Mouse (Mus musculus) right cerebral cortex, postnatal 25 days (tissue): ENCODE measurements around the gene Gbp2b.
A peak's percentile ranks its signal among the peaks of the same experiment; 100 is the strongest.
"Not testable (repeated sequence)": the region's sequence is repeated elsewhere in the genome, so short reads cannot be mapped to it uniquely, and the experiment has no call there.

Source experiments
- DNase-seq: peaks from one replicate; pipeline ENCODE4 v3.0.0; 2022

Gbp2b gene

GRCm38 (mm10) chr3:142620956-142621562 is 26.4 kb downstream of the Gbp2b start:
- DNase-seq, result no peak

- DNase-seq, result no peak
Measured at GRCm38 (mm10) chr3:142630385-142630784, 35.7 kb downstream of the Gbp2b start.

- no peak for DNase-seq
Measured at GRCm38 (mm10) chr3:142640201-142640600, 45.6 kb downstream of the Gbp2b start.

- peak; percentile 48 for DNase-seq
Measured at GRCm38 (mm10) chr3:142645949-142646348, 51.3 kb downstream of the Gbp2b start.

GRCm38 (mm10) chr3:142647836-142648235 is 53.2 kb downstream of the Gbp2b start:
- not testable (repeated sequence) for DNase-seq

- no peak for DNase-seq
Measured at GRCm38 (mm10) chr3:142650205-142650604, 55.6 kb downstream of the Gbp2b start.

GRCm38 (mm10) chr3:142664723-142665122 is 70.1 kb downstream of the Gbp2b start:
- DNase-seq, result no peak
